Mouse (Mus musculus) CH12.LX (cell line): ENCODE results near the gene Kiz. TPM values are rescaled to one million over a fixed set of nuclear protein-coding genes. Genes with fewer than 3 reads are reported as not detected.

Experiments
- DNase-seq: peaks from one replicate; pipeline ENCODE4 v3.0.0-alpha.2; 2013; ENCODE audit errors: extremely low read depth
- H3K27ac ChIP-seq: 2 replicates; pipeline ENCODE4 v1.5.1; 2012; ENCODE audit warnings: low read depth, mild to moderate bottlenecking, control low read depth, moderate library complexity; ENCODE audit not compliant: insufficient read depth
- H3K27me3 ChIP-seq: replicated peaks from 2 replicates; pipeline ENCODE3; 2012; ENCODE audit warnings: inconsistent platforms
- H3K36me3 ChIP-seq, 2 experiments: replicated peaks in 1 of 2; 2 replicates each; pipeline versions ENCODE3 to v1.6.1; 2012; ENCODE audit warnings: inconsistent platforms in 1 of 2, low read length in 1 of 2, mild to moderate bottlenecking in 1 of 2, mixed read lengths in 1 of 2, moderate library complexity in 1 of 2; ENCODE audit not compliant: control insufficient read depth in 1 of 2, insufficient read depth in 1 of 2
- H3K4me1 ChIP-seq, 2 experiments: 2 replicates each; pipeline ENCODE4 v1.6.1; 2012; ENCODE audit warnings: inconsistent platforms in 1 of 2, moderate library complexity in 1 of 2; ENCODE audit not compliant: insufficient read depth in 2 of 2, control insufficient read depth in 1 of 2
- H3K4me2 ChIP-seq: 2 replicates; pipeline ENCODE4 v1.6.1; 2012; ENCODE audit warnings: low read depth, mild to moderate bottlenecking, control low read depth; ENCODE audit not compliant: poor library complexity, insufficient read depth, severe bottlenecking
- H3K4me3 ChIP-seq, 3 experiments: fragments of 150-350 bp in 1 of 3; sonication (generic) in 1 of 3; replicated peaks in 1 of 3; 2 replicates each; pipeline versions ENCODE3 to v1.5.1; 2011 to 2012; ENCODE audit warnings: low read depth in 2 of 3, low read length in 2 of 3, mild to moderate bottlenecking in 2 of 3, moderate library complexity in 2 of 3, control low read depth in 1 of 3, improper control_type of control experiment in 1 of 3, inconsistent platforms in 1 of 3, mixed read lengths in 1 of 3; ENCODE audit not compliant: poor library complexity in 1 of 3
- H3K79me2 ChIP-seq: replicated peaks from 2 replicates; pipeline ENCODE4 v1.6.1; 2012; ENCODE audit warnings: mild to moderate bottlenecking, moderate library complexity; ENCODE audit not compliant: control insufficient read depth, poor library complexity, insufficient read depth, severe bottlenecking; ENCODE audit errors: extremely low read depth
- H3K9ac ChIP-seq: 2 replicates; pipeline ENCODE4 v1.6.1; 2012; ENCODE audit warnings: low read depth, mild to moderate bottlenecking, control low read depth, moderate library complexity; ENCODE audit not compliant: insufficient read depth
- H3K9me3 ChIP-seq: replicated peaks from 2 replicates; pipeline ENCODE3; 2012; ENCODE audit warnings: low read length, inconsistent platforms, mixed read lengths
- CHD2 ChIP-seq: IDR thresholded peaks from 2 replicates; pipeline ENCODE4 v1.6.1; 2011; ENCODE audit warnings: low read length, improper control_type of control experiment
- CTCF ChIP-seq, 2 experiments: IDR thresholded peaks in 1 of 2; conservative IDR thresholded peaks in 1 of 2; 2 replicates each; pipeline ENCODE4 v1.5.1; 2011 to 2012; ENCODE audit warnings: low read depth in 2 of 2, low read length in 2 of 2, improper control_type of control experiment in 1 of 2, inconsistent platforms in 1 of 2, mild to moderate bottlenecking in 1 of 2, moderate library complexity in 1 of 2
- ETS1 ChIP-seq: conservative IDR thresholded peaks from 2 replicates; pipeline ENCODE4 v1.6.1; 2012; ENCODE audit warnings: low read depth, mild to moderate bottlenecking, inconsistent platforms, low read length, improper control_type of control experiment, moderate library complexity
- JUND ChIP-seq: conservative IDR thresholded peaks from 2 replicates; pipeline ENCODE4 v1.6.1; 2011; ENCODE audit warnings: low read depth, low read length, improper control_type of control experiment
- KAT2A ChIP-seq: IDR thresholded peaks from 2 replicates; pipeline ENCODE4 v1.6.1; 2012; ENCODE audit warnings: low read length, improper control_type of control experiment, inconsistent platforms; ENCODE audit not compliant: insufficient replicate concordance
- MEF2A ChIP-seq: IDR thresholded peaks from 2 replicates; pipeline ENCODE4 v1.6.1; 2014; ENCODE audit warnings: low read depth, mild to moderate bottlenecking, inconsistent platforms, low read length, improper control_type of control experiment, borderline replicate concordance
- POLR2AphosphoS2 ChIP-seq: IDR thresholded peaks from 2 replicates; pipeline ENCODE4 v1.6.1; 2011; ENCODE audit warnings: low read depth, low read length, improper control_type of control experiment
- RAD21 ChIP-seq: IDR thresholded peaks from 2 replicates; pipeline ENCODE4 v1.6.1; 2011; ENCODE audit warnings: low read depth, mild to moderate bottlenecking, low read length, improper control_type of control experiment, moderate library complexity
- SMC3 ChIP-seq: IDR thresholded peaks from 2 replicates; pipeline ENCODE4 v1.6.1; 2011; ENCODE audit warnings: low read depth, low read length, improper control_type of control experiment
- TCF12 ChIP-seq: IDR thresholded peaks from 2 replicates; pipeline ENCODE4 v1.6.1; 2014; ENCODE audit warnings: low read depth, mild to moderate bottlenecking, inconsistent platforms, low read length, improper control_type of control experiment
- ZMIZ1 ChIP-seq: IDR thresholded peaks from 2 replicates; pipeline ENCODE4 v1.6.1; 2012; ENCODE audit warnings: low read depth, mild to moderate bottlenecking, inconsistent platforms, low read length, improper control_type of control experiment
- dilution Hi-C: fragments of 300-500 bp; cut with MboI; formaldehyde crosslinking; loops from 2 replicates; pipeline ENCODE4 v1.14.3; 2020; ENCODE audit warnings: low sequenced_read_pairs; ENCODE audit not compliant: extremely low pct_unique_long_range_greater_than_20kb, extremely low pct_ligation_motif_present
- in situ Hi-C: fragments of 300-500 bp; cut with MboI; formaldehyde crosslinking; loops from 3 replicates; pipeline ENCODE4 v1.14.3; 2019; ENCODE audit warnings: low sequenced_read_pairs, low pct_ligation_motif_present, low pct_unique_long_range_greater_than_20kb, mixed read lengths
- polyA plus RNA-seq: library from polyadenylated mRNA; unstranded; fragments of >175 nt; gene quantifications from 2 replicates; pipeline ENCODE4 v1.2.1, GENCODE M21; 2012; ENCODE audit warnings: low read depth; ENCODE audit not compliant: insufficient read length
- total RNA-seq, 2 experiments: library from RNA; depleted of rRNA; stranded (reverse); fragments of 300-350 nt in 1 of 2; fragments of >200 nt in 1 of 2; gene quantifications; 2 replicates each; pipeline ENCODE4 v1.2.3; 2012 to 2014

Gene Kiz
- total and polyA plus RNA-seq, 3 experiments: 11.2 to 14.1 (median 13.0) TPM

GRCm38 (mm10) chr2:146898977-146899376 is 43.3 kb downstream of the Kiz start:
- Histone ChIP-seq H3K27ac (no peak overlapping the region), H3K79me2 (no peaks in the 10 kb centered on the region), H3K4me1 (no peaks in the 10 kb centered on the region), H3K9ac (no peak overlapping the region), H3K4me2 (no peak overlapping the region), H3K27me3 (no peaks in the 10 kb centered on the region), H3K4me3 (no peak overlapping the region), H3K36me3 (peaks cover 0 to 7% of the 10 kb centered on the region in 2 experiments), H3K9me3 (no peaks in the 10 kb centered on the region)
- TF ChIP-seq ETS1 (no peak), CTCF (conservative IDR thresholded peaks at IDR 0.05 in 1 of 2, IDR thresholded peaks at IDR 0.05 in 1 of 2; ENCODE audit: low read depth in 2 of 2, low read length in 2 of 2) (peak; percentile 22 to 60; a peak in 3 of 4 replicates), SMC3 (peak; percentile 59), RAD21 (peak; percentile 39), TCF12 (no peak), POLR2AphosphoS2 (no peak), CHD2 (no peak)
- dilution Hi-C loops: no loop called here
- in situ Hi-C loops: no loop called here
- no peak for DNase-seq

GRCm38 (mm10) chr2:146916085-146916484 is 60.4 kb downstream of the Kiz start:
- dilution Hi-C loops (no loop called here), in situ Hi-C loops (no loop called here)
- no peaks in the 10 kb centered on the region for H3K36me3 ChIP-seq
- H3K9me3 ChIP-seq: no peaks in the 10 kb centered on the region
- no peak overlapping the region for H3K4me3 ChIP-seq
- TF ChIP-seq POLR2AphosphoS2: no peak
- no peak for TF ChIP-seq MEF2A
- no peak for TF ChIP-seq ZMIZ1
- H3K79me2 ChIP-seq: no peaks in the 10 kb centered on the region
- H3K4me2 ChIP-seq: no peak overlapping the region
- H3K4me1 ChIP-seq: no peaks in the 10 kb centered on the region
- no peaks in the 10 kb centered on the region for H3K27me3 ChIP-seq
- H3K27ac ChIP-seq: no peak overlapping the region
- H3K9ac ChIP-seq: no peak overlapping the region
- DNase-seq: no peak

- dilution Hi-C loops: no loop called here
Measured at GRCm38 (mm10) chr2:146917770-146918169, 62.1 kb downstream of the Kiz start.

More at GRCm38 (mm10) chr2:146917770-146918169, 62.1 kb downstream of the Kiz start:
- no peak overlapping the region for H3K4me3 ChIP-seq
- DNase-seq: no peak
- no peak overlapping the region for H3K9ac ChIP-seq
- no peaks in the 10 kb centered on the region for H3K4me1 ChIP-seq
- H3K9me3 ChIP-seq: no peaks in the 10 kb centered on the region
- no peak for TF ChIP-seq JUND
- no peak for TF ChIP-seq KAT2A
- no peak for TF ChIP-seq MEF2A
- TF ChIP-seq, all 38 proteins: peak for 0
- H3K27me3 ChIP-seq: no peaks in the 10 kb centered on the region
- H3K36me3 ChIP-seq: no peaks in the 10 kb centered on the region
- no peak overlapping the region for H3K4me2 ChIP-seq
- in situ Hi-C loops: no loop called here
- no peak overlapping the region for H3K27ac ChIP-seq
- H3K79me2 ChIP-seq: no peaks in the 10 kb centered on the region
